Mouse (Mus musculus) kidney, adult 2 months (tissue): Measurements from ENCODE around the gene Ccdc3. TPM values are rescaled to one million over a fixed set of nuclear protein-coding genes. Genes with fewer than 3 reads are reported as not detected.

Source experiments
- DNase-seq: peaks from one replicate; pipeline ENCODE4 v3.0.0; 2021
- H3K27ac ChIP-seq: fragments of 200-500 bp; 2 replicates; pipeline ENCODE4 v1.5.1; 2012; ENCODE audit warnings: low read depth, low read length, control low read depth, inconsistent platforms; ENCODE audit not compliant: insufficient read depth
- H3K27me3 ChIP-seq: fragments of 200-500 bp; replicated peaks from 2 replicates; pipeline ENCODE4 v1.6.1; 2012; ENCODE audit warnings: mild to moderate bottlenecking, moderate library complexity, low read length, inconsistent platforms; ENCODE audit not compliant: control insufficient read depth, insufficient read depth
- H3K36me3 ChIP-seq: fragments of 200-500 bp; 2 replicates; pipeline ENCODE4 v1.6.1; 2012; ENCODE audit warnings: mild to moderate bottlenecking, moderate library complexity, low read length, inconsistent platforms; ENCODE audit not compliant: control insufficient read depth, insufficient read depth
- H3K4me1 ChIP-seq: fragments of 200-500 bp; 2 replicates; pipeline ENCODE4 v1.6.1; 2011; ENCODE audit warnings: low read length; ENCODE audit not compliant: control insufficient read depth, insufficient read depth
- H3K4me3 ChIP-seq: fragments of 200-500 bp; 2 replicates; pipeline ENCODE4 v1.5.1; 2011; ENCODE audit warnings: mild to moderate bottlenecking, low read depth, low read length, control low read depth; ENCODE audit not compliant: insufficient read depth
- CTCF ChIP-seq: fragments of 200-500 bp; conservative IDR thresholded peaks from 2 replicates; pipeline ENCODE4 v1.5.1; 2011; ENCODE audit warnings: low read depth, mild to moderate bottlenecking, control low read depth, low read length, moderate library complexity, mixed read lengths; ENCODE audit not compliant: insufficient read depth, insufficient read length
- POLR2A ChIP-seq: fragments of 200-500 bp; IDR thresholded peaks from one replicate; pipeline ENCODE4 v1.6.1; 2011; ENCODE audit warnings: low read depth, low read length, control low read depth
- WGBS: fragments of 180-500 bp; shearing (Covaris S2); methylation state at CpG from one replicate; pipeline ENCODE4 v1.1.7; 2018; 5-methylcytosine and 5-hydroxymethylcytosine counted together
- polyA plus RNA-seq: library from polyadenylated mRNA; depleted of rRNA; stranded (reverse); fragments of >200 nt; gene quantifications from 2 replicates; pipeline ENCODE4 v1.2.3, GENCODE M21; 2012

Gene Ccdc3
- polyA plus RNA-seq, 1 experiment = 3.7 TPM

DNA sequence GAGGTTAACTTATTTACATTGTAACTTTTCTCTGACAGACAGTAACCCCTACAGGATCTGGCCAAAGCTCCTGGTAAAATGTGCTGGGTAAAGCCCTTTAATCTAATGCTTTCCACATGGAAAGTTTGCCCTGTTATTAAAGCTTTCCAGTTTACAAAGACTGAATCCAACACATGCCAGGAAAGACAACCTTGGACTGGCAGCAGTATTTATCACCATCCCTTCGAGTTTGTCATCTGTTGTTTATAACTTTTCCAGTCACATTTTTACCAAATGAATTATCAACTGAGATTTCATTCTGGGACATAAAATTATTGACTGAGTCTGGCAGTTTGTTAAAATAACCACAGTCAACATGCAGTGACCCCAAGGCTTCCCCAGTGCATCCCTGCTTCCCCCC, 77.0 kb downstream of the Ccdc3 start:
- no peak for DNase-seq
- Histone ChIP-seq H3K4me3 (no peak overlapping the region), H3K36me3 (no peaks in the 10 kb centered on the region), H3K27ac (no peak overlapping the region), H3K27me3 (no peaks in the 10 kb centered on the region), H3K4me1 (peaks cover 7% of the 10 kb centered on the region; the same call in 1 of the 2 replicates)
- TF ChIP-seq POLR2A (no peak), CTCF (no peak)
- 51% methylated on average over 1 of the region's 1 CpGs for WGBS

DNA sequence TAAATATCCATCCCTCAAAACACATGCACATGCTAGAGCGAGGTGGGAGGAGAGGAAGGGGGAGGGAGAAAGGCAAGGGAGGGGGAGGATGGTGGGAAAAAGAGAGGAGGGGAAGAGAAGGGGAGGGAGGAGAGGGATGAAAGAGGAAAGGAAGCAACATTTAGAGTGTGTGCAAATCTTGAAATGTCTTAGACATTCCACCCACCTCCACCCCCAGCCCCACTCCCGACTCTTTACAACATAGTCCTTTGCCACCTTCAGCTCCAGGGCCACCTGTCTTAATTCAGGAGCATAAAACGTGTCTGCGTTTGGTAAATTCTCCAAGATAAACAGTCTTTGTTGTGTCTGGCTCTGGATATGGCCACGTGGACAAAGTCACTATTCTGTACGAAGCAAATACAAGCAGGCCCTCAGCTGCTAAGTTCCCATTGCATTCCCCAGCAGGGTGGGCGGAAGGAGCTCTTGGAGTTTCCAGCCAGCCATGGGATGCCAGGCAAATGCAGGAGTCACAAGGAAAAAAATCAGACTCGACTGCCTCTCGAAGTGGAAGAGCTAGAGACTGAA, 77.8 kb downstream of the Ccdc3 start:
- Histone ChIP-seq H3K4me3 (no peak overlapping the region), H3K27me3 (no peaks in the 10 kb centered on the region), H3K4me1 (peaks cover 7% of the 10 kb centered on the region; the same call in 1 of the 2 replicates), H3K27ac (no peak overlapping the region), H3K36me3 (no peaks in the 10 kb centered on the region)
- TF ChIP-seq CTCF = no peak
- TF ChIP-seq POLR2A = no peak
- no peak for DNase-seq
- WGBS = 64% methylated on average over 9 of the region's 9 CpGs

DNA sequence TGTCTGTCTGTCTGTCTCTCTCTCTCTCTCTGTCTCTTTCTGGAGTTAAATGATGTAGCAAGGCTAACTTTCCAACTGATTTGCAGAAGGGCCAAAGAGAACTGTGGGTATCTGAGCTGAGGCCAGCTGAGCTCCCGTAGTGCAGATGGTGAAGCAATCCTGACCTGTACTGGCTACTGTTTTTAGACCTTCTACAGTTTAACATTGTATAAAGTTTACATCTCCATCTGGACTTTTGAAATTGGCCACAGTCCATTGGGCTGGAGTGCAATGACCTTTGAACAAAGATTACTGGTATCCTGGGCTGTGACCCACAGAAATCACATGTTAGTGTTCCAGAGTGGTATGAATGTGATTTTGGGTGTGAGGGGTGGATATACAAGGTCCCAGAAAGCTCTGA, 81.6 kb downstream of the Ccdc3 start:
- DNase-seq = peak; percentile 90

DNA sequence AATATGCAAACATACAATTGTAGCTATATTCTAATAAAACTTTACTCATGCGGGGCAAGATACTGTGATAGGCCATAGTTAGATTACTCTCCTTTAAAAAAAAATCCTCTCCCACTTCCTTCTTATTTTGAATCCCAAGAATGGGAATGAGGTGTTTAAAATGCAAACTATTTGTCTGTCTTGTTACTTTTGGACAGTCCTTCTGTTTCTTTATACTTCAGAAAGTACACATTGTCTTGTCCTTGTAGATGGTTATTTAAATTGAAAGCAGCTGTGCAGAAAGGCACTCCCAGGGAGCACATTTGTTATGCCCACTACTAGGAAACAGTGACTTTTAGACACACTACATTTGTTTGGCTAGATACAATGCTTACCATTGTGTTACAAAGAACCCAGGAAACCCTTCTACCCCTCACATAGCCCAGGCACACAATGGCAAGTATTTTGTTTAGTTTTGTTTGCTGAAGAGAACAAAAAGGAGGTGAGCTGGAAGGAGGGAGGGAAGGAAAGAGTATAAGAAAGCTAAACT, 82.3 kb downstream of the Ccdc3 start:
- no peak for DNase-seq
- H3K4me3 ChIP-seq = no peak overlapping the region
- peaks cover 7% of the 10 kb centered on the region; the same call in 1 of the 2 replicates for H3K4me1 ChIP-seq
- TF ChIP-seq POLR2A = no peak
- TF ChIP-seq CTCF = no peak
- no peaks in the 10 kb centered on the region for H3K36me3 ChIP-seq
- 83% methylated on average over 1 of the region's 1 CpGs for WGBS
- no peaks in the 10 kb centered on the region for H3K27me3 ChIP-seq
- no peak overlapping the region for H3K27ac ChIP-seq

More for the DNA sequence above, 81.6 kb downstream of the Ccdc3 start:
- 48% methylated on average over 1 of the region's 1 CpGs for WGBS
- Histone ChIP-seq H3K4me3 (no peak overlapping the region), H3K27ac (peak overlapping the region; percentile 76; the same call in 1 of the 2 replicates), H3K27me3 (no peaks in the 10 kb centered on the region), H3K4me1 (peaks cover 7% of the 10 kb centered on the region; the same call in 1 of the 2 replicates), H3K36me3 (no peaks in the 10 kb centered on the region)
- TF ChIP-seq CTCF (no peak), POLR2A (no peak)

DNA sequence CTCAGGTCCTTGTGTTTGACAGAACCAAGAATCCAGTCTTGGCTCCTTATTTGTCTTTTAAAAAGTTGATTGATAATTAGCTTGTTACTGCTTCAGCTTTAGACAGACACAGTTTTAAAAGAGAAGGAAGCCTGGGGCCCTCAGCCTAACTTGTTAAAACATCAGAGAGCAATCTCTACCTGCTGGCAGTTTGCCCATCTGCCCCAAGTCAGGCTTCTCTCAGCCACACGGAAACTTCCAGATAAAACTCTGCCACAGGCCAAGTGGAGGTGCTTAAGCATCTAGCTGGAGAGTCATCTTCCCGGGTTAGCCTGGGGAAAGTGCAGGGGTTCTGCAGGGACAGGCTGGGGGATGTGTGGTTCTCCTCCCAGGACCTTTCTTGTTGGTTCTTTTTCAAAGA, 85.0 kb downstream of the Ccdc3 start:
- Histone ChIP-seq H3K36me3 (no peaks in the 10 kb centered on the region), H3K27ac (no peak overlapping the region), H3K27me3 (no peaks in the 10 kb centered on the region), H3K4me1 (peaks cover 7% of the 10 kb centered on the region; the same call in 1 of the 2 replicates), H3K4me3 (no peak overlapping the region)
- DNase-seq = no peak
- TF ChIP-seq CTCF = no peak
- no peak for TF ChIP-seq POLR2A
- WGBS = 34% methylated on average over 2 of the region's 2 CpGs

DNA sequence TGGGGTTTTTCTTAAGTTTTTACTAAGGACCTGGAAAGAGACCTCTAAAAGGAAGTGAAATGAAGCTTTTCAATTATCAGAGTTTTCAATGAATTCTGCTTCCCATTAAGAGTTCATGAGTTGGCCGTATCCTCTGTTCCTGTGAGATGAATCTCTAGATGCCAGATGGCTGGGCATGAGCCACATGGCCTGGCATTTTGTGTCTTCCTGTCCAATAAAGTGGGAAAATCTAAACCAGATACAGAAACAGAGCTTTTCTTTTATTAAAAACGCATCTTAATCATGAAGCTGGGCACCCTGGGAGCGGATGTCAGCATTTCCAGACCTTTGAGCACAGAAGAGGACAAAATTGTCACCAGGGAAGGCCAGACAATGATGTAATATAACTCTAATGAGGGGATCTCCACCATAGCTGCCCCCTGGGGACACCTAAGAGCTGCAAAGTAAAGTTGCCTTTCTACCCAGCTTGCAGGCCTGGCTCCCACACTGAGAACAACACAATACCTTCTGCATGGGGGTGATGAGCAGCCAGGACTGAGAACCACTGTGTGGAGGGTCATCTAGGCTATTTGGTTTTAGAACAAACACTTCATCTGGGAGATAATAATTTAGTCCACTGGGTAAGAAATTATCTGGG, 99.4 kb downstream of the Ccdc3 start:
- DNase-seq = no peak
- no peak overlapping the region for H3K4me3 ChIP-seq
- TF ChIP-seq POLR2A (no peak), CTCF (no peak)
- peaks cover 2% of the 10 kb centered on the region; the same call in 1 of the 2 replicates for H3K4me1 ChIP-seq
- no peak overlapping the region for H3K27ac ChIP-seq
- WGBS = 94% methylated on average over 3 of the region's 3 CpGs
- H3K36me3 ChIP-seq = no peaks in the 10 kb centered on the region
- no peaks in the 10 kb centered on the region for H3K27me3 ChIP-seq

DNA sequence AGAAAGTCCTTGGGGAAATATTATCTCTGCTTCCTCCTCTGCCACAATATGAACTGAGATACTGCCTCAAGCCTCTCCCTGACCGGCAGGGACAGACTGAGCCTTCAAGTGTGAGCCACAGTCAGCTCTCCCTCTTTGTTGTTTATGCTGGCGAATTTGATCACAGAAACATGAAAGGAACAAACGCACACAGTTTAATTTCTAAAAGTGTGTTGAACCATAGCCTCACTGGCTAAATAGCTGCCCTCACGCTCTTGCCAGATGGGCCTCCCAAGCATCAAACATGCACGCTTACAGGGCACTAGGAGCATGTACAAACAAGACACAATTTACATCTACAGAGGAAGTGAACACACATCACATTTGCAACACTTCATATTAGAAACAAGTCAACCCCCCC, 100.3 kb downstream of the Ccdc3 start:
- no peak for DNase-seq
- H3K36me3 ChIP-seq = no peaks in the 10 kb centered on the region
- TF ChIP-seq POLR2A (no peak), CTCF (no peak)
- H3K27ac ChIP-seq = no peak overlapping the region
- H3K4me3 ChIP-seq = no peak overlapping the region
- H3K27me3 ChIP-seq = no peaks in the 10 kb centered on the region
- 84% methylated on average over 5 of the region's 5 CpGs for WGBS
- peaks cover 2% of the 10 kb centered on the region; the same call in 1 of the 2 replicates for H3K4me1 ChIP-seq
